ENCODE assay signal across 21 mouse cellular contexts in genomic region chrX:48903744-48904143, GRCm38 (mm10). TPM values are rescaled to one million over a fixed set of nuclear protein-coding genes. Genes with fewer than 3 reads are reported as not detected.
DNase-seq lines count a peak whose midpoint lies in the region; ATAC-seq and TF ChIP-seq lines count a peak whose summit lies in the region.
"Had no signal": no experiment of that assay in that cellular context is flagged by ENCODE, and none has a peak within 500 bp of the region (broad histone marks: within the 10 kb centered on the region; RNA-seq: fewer than 3 reads in every experiment).

No protein-coding gene starts in this region.

- DNase-seq in layer of hippocampus, adult 2 months (ENCODE audit: low spot score in 2 of 2): no peak
- DNase-seq in layer of hippocampus, postnatal 10 days (ENCODE audit: low spot score in 2 of 2): no peak
- DNase-seq in thymus, postnatal 25 days: peak; percentile 4
- no peak for DNase-seq in thymus, adult 18-20 months
- no peak for DNase-seq in Patski (ENCODE audit: low read depth, low spot score)
- DNase-seq in splenic B cell, adult 2 months (ENCODE audit: low read depth, low spot score): peak; percentile 2
- no peak for DNase-seq in adrenal gland, postnatal 4 days (ENCODE audit: low spot score in 2 of 2)
- DNase-seq: adrenal gland, postnatal 36 days; cerebellum, adult 11 months; forebrain, postnatal 0 days; gastrocnemius, postnatal 14 days; heart, postnatal 36 days; left cerebral cortex, postnatal 4 days; midbrain, embryonic 14.5 days had no signal

- no peak overlapping the region for H3K4me3 ChIP-seq in layer of hippocampus, adult 2 months
- no peak overlapping the region for H3K4me3 ChIP-seq in hindbrain, embryonic 13.5 days
- H3K4me3 ChIP-seq: embryonic facial prominence, embryonic 12.5 days; heart, embryonic 10.5 days had no signal

- TF ChIP-seq CTCF in layer of hippocampus, adult 2 months (conservative IDR thresholded peaks at IDR 0.05): peak; percentile 53
- peak; percentile 56 for TF ChIP-seq CTCF in Patski (IDR thresholded peaks at IDR 0.05)

- CTCF ChIA-PET in Patski (lab: Charles Lee): no interaction called here

- POLR2A ChIA-PET in Patski (lab: Charles Lee): no interaction called here

- H3K27me3 ChIP-seq in Patski: peaks cover 52% of the 10 kb centered on the region
- no peaks in the 10 kb centered on the region for H3K27me3 ChIP-seq in splenic B cell, adult 2 months (ENCODE audit: control insufficient read depth, insufficient read depth, low read length, poor library complexity, severe bottlenecking)
- H3K27me3 ChIP-seq in hindbrain, embryonic 13.5 days: no peaks in the 10 kb centered on the region
- H3K27me3 ChIP-seq: embryonic facial prominence, embryonic 12.5 days had no signal

- ATAC-seq in Patski: no peak
- no peak for ATAC-seq in hindbrain, embryonic 13.5 days (ENCODE audit: low FRiP score)
- ATAC-seq: forebrain, postnatal 0 days; inflammation-experienced regulatory T-cells, adult 6 months had no signal

- no peak overlapping the region for H3K9ac ChIP-seq in hindbrain, embryonic 13.5 days
- H3K9ac ChIP-seq: embryonic facial prominence, embryonic 12.5 days; forebrain, postnatal 0 days had no signal

- H3K36me3 ChIP-seq in splenic B cell, adult 2 months (ENCODE audit: control insufficient read depth, insufficient read depth, low read length, poor library complexity, severe bottlenecking): no peaks in the 10 kb centered on the region
- no peaks in the 10 kb centered on the region for H3K36me3 ChIP-seq in hindbrain, embryonic 13.5 days
- H3K36me3 ChIP-seq: embryonic facial prominence, embryonic 12.5 days; heart, embryonic 10.5 days had no signal

- H3K27ac ChIP-seq in layer of hippocampus, adult 2 months: no peak overlapping the region
- H3K27ac ChIP-seq in hindbrain, embryonic 13.5 days: no peak overlapping the region
- H3K27ac ChIP-seq: embryonic facial prominence, embryonic 12.5 days; heart, embryonic 10.5 days had no signal

- WGBS in hindbrain, embryonic 13.5 days: 75% methylated on average over 3 of the region's 3 CpGs

- no peaks in the 10 kb centered on the region for H3K4me1 ChIP-seq in hindbrain, embryonic 13.5 days (replicated peaks)
- H3K4me1 ChIP-seq: embryonic facial prominence, embryonic 12.5 days; heart, embryonic 10.5 days had no signal

- H3K4me2 ChIP-seq in hindbrain, embryonic 13.5 days: no peak overlapping the region
- H3K4me2 ChIP-seq: embryonic facial prominence, embryonic 12.5 days had no signal

- in situ Hi-C loops in Patski (cut with MboI; ENCODE audit: low pct_unique_long_range_greater_than_20kb): loop anchor here (5.0 kb wide), 1 partner anchor 384 kb away; the partner anchor contains the start of gene Enox2

- H3K9me3 ChIP-seq in hindbrain, embryonic 13.5 days: no peaks in the 10 kb centered on the region
- H3K9me3 ChIP-seq: embryonic facial prominence, embryonic 12.5 days; heart, embryonic 10.5 days had no signal

RNA-seq across cellular contexts. Expression of gene Gm595, which starts 26.2 kb away (rescaled TPM):
- not detected for total RNA-seq in layer of hippocampus, adult 2 months (2021)
- total RNA-seq in layer of hippocampus, postnatal 10 days (2021): not detected
- not detected for polyA plus RNA-seq in Patski (2021)
- not detected for total RNA-seq in adrenal gland, postnatal 4 days (2021)
- polyA plus RNA-seq in hindbrain, embryonic 13.5 days (2015; fragmentation: Nextera tagmentation; extraction: Ambion mirVana): not detected in 2 replicates
- total RNA-seq: adrenal gland, postnatal 36 days; common myeloid progenitor, adult 5-6 weeks; forebrain, postnatal 0 days; heart, postnatal 36 days; layer of hippocampus, postnatal 25 days; left cerebral cortex, postnatal 4 days had no signal
- polyA plus RNA-seq: embryonic facial prominence, embryonic 12.5 days; inflammation-experienced regulatory T-cells, adult 6 months; liver, embryonic 16.5 days; midbrain, embryonic 14.5 days had no signal

Comparison
In these comparisons a context has a peak if more than half of its experiments do, and no peak if none do; other contexts are left out.
1. DNase-seq: peak in thymus, postnatal 25 days (single experiment) and splenic B cell, adult 2 months (single experiment); none in layer of hippocampus, adult 2 months (0 of 2), layer of hippocampus, postnatal 10 days (0 of 2), thymus, adult 18-20 months (0 of 2), Patski (single experiment) and adrenal gland, postnatal 4 days (0 of 2).